Mouse (Mus musculus) urinary bladder, postnatal 14 days (tissue): Measurements from ENCODE around the gene Dand5.

Experiments used
- DNase-seq: peaks from one replicate; pipeline ENCODE4 v3.0.0; 2021; ENCODE audit warnings: low spot score

The Dand5 gene

DNA sequence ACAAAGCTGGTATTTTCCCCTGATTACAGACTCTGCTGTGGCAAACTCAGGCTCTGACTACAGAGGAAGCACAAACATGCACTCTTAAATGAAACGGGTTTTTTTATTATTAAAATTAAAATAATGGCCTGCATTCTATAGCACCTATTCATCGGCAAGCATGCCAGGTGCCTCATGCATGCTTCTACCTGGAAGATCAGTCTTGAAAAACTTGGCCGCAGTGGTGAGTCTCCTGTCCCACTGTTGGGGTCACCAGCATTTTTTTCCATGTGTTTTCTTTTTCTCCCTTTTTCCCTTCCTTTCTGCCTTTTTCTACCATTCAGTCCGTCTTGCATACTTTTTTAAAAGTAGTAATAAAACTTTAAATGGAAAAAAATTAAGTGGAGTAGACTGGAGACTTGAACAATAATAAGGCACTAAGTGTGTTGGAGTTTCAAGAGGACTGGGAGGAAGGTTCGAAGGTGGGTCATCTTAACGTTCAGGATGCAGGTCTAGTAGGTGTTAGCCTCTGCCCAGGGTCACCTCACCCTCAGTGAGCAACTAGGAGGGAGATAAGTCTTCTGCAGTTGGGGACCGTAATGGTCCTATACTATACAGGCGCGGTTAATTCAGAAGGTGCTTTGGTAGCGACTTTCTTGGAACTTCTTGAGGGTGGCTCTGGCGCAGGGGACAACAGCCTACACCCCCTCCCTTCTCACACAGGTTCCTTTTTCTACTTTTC, 39.3 kb downstream of the Dand5 start:
- DNase-seq, result no peak

DNA sequence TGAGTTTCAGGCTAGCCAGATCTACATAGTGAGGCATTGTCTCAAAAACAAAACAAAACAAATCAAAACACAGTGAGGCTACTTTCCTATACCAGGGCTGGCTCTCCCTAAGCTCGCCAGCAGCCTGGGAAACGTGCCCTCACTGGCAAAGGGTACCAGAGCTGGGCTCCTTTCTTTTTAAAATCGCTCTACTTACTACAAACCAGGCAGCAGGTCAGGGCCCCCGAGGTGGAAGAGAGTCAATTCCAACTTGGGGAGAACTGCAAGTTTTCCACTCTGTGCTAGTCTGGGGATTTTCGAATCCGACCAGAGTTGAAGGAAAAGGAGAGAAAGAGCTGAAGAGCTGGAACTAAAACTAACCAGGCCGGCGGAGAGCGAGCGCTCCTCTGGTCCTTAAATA, 39.9 kb downstream of the Dand5 start:
- DNase-seq, result no peak

DNA sequence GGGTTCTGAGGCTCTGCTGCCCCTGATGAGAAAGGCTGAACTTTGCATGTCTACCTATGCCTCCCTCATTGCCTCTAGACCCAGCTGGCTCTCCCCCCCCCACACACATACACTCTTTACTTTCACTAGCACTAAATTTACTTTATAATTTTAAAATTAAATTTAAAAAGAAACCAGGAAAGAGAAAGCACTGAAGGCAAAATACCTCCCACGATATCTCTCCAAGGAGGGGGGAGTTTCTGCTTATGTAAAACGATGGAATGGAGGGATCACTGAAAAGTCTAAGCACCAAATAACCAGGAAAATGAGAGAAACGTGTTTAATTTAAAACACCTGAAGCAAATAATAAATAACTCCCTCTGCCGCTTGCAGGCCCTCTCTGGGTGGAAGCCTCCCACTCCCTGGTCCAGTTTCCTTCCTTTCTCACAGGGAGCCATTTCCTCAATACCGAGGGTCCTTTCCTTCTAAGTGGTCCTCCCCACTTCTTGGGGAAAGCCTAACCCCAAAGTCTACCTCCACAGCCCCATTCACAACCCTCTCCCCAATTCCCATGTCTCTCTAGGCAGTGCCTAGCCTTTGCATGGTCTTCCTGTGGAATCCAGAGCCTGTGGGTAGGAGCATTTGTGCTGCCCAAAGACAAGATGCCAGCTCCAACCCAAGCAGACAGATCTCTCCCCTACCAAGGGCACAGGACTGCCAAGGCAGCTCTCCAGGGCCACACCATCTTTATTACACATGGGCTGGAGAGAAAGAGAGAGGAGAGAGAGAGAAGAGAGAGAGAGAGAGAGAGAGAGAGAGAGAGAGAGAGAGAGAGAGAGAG, 40.7 kb downstream of the Dand5 start:
- no peak for DNase-seq

DNA sequence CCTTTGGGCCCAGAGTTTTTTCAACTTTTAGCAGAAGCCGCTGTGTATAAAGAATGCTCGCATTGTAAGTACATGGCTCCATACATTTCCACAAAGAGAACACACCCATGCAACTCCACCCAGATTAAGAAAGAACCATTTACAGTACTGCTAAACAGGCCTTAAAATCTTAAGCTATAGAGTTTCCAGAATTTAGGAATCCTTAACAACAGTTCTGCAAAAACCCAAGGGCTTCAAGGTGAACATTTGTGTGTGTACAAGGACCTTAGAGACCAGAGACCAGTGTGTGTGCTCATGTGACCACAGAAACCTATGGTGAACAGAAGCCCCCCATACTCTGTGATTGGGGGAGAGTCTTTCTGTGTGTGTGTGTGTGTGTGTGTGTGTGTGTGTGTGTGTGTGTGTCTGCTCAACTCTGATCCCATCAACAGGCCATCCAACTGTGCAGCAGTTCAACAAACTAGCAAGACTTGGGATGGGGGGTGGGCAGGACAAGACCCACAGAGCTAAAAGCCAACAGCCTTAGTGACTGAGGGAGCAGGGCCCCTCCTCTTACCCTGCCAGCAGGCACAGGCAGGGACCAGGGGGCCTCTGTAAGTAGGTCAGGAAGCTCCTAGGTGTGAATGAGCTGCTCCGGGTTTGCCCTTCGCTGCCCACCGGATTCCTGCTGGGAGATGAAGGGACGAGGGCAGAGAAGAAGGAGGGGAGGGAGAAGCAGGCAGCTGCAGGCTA, 41.5 kb downstream of the Dand5 start:
- DNase-seq, result no peak

DNA sequence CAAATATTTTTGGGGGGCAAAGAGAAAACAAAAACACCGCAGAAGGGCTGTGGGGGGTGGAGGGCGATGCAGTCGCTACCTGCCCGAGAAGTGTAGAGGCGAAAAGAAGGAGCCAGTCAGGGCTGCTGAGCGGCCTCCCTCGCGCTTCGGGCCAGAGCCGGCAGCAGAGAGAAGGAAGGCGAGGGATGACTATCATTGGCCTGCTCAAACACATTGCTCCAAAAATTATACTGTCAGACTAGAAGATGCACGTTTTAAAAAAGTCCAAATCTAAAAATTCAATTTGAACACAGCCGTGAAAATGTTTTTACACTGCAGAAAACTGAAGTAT, 42.4 kb downstream of the Dand5 start:
- DNase-seq, result no peak

DNA sequence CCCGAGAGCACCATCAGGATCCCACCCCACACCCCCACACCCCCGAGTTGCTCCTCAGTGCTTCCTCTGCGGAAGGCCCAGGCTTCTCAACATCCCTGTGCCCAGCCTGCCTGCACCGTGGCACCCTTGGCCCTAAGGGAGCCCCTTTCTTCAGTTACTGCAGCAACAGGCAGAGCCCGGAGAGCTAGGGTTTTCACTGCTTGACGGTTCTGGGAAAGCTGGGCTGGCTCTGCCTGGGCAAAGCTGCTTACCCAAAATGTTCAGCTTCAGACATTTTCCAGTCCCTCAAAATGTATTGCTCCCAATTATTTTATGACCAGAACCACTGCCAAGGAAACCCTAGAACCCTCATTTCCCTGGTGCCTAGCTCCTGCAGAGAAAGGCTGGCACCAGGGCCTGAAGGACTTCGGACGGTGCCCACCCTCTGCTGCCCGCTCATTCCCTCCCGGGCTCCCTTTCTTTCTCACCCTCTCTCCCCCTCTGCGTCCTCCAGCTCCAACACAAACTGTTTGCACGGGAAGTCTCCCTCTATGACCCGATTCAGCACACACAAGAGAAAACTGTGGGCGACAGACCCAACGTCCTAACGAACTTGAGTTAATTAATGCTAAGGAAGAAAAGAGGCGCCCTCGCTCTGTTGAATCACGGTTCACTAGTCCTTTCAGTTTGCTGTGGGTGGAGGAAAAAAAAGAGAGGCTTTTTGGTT, 43.0 kb downstream of the Dand5 start:
- no peak for DNase-seq

DNA sequence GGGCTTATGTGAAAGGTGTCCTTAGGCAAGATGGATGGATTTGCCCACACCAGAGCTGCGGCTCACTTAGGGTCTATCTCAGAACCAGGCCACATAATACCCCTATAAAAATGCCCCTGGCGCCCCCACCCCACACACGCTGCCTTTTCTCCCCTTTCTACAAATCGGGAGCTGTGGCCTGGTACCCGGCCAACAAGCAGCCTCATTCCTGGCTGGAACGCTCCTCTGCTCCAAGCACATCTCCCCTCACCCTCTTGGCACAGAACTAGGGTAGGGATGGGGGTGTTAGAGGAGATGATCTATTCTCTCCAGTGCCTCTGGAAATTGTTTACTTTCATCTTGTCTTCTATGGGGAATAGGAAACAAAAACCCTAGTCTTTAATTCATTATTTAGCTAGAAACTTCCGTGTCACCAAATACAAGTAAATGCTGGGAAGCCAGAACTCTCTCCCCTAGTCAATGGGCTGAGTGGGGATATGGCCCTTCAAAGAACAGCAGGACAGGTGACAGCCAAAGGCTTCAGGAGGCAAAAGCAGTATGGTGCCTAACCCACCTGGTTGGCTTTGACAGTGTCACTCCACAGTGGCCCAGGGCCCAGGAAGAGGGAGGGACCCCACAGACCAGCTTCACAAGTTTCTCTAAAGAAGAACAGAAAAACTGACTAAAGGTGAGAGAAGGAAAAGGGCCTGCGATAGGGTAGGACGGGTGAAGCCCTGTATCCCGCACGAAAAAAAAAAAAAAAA, 43.8 kb downstream of the Dand5 start:
- no peak for DNase-seq

DNA sequence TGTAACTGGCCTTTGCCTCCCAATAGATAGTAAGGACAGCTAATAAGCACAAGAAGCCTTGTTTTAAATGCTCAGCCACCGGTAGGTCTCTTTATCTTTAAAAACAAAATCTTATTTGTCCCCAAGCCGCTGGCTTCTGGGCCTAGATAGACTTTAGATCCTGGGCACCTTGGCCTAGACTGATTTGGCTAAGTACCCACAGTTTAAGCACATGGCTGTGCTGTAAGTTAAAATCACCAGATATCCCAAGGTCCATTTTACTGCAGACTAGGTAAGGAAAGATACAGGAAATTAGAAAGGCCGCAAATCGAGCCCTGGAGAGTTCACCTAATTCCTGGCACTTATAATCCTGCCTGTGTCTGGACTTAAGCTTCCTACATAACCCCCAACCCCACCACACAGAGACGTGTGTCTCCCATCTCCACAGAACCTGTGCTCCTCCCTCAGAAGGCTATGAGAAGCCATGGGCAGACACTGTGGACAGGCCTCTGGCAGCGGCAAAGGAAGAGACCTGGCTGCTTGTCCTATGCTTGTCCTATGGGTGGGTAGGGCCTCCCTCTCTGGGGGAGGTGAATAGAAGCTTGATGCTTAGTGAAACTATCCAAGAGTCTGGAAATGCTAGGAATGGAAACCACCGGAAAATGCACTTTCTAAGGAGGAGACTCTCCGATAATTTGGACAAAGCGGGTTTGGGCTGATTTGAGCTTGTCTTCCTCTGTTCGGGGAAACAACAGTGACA, 44.6 kb downstream of the Dand5 start:
- no peak for DNase-seq

DNA sequence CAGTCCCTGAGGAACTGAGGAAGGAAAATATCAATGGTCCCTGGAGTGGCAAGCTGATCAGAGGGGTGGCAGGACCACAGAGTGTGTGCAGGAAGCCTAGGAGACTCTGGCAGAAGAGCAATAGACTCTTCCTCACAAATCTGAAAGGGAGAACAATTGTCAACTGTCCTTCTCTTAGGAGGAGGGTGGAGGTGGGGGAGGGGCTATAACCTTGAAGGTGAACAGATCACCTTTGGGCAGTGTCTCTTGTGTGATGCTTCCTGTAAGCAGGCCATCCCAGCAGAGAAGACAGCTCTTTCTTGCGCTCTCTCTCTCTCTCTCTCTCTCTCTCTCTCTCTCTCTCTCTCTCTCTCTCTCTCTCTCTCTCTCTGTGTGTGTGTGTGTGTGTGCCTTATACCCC, 46.1 kb downstream of the Dand5 start:
- no peak for DNase-seq

DNA sequence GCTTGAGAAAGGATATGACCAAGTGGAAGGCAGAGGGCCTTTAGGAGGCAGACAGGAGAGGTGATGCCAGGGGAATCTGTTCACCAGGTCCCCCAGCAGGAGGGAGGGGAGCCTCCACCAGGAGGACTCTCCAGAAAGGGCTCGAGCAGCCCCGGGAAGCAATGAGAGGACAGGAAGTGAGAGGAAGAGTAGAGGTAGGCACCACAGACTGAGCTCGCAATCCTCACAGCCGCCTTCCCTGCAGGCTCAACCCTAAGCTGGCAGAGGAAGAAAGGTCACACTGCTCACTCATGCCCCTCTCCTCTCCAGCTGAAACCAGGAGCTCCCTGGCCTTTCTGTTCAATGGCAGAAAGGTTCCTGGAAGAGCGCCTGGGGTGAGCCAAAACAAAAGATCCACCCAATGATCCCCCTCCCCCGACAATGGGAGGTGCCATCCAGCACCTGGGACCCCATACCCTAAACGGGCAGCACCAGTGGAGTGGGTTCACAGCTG, 47.0 kb downstream of the Dand5 start:
- DNase-seq, result no peak

DNA sequence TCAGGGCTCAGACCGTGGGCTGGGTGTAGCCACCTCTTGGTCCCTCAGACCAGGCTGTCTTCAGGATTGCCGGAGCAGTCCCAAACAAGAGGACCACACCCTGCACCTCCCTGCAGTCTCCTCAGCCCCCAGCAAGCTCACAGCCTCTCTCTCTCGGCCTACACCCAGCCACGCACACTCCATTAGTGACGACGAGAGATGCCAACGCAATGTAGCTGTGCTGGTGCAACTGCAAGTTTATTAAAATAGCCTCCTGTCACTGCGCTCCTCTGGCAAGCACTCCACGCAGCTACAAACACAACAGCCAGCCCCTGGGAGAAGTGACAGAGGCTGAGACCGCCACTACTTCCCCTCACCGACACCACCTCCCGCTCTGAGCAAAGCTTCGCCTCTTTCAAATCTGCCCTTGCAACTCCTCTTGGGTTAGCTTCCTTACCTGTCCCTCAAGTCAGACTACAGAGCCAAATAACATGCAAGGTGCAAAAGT, 47.5 kb downstream of the Dand5 start:
- no peak for DNase-seq

DNA sequence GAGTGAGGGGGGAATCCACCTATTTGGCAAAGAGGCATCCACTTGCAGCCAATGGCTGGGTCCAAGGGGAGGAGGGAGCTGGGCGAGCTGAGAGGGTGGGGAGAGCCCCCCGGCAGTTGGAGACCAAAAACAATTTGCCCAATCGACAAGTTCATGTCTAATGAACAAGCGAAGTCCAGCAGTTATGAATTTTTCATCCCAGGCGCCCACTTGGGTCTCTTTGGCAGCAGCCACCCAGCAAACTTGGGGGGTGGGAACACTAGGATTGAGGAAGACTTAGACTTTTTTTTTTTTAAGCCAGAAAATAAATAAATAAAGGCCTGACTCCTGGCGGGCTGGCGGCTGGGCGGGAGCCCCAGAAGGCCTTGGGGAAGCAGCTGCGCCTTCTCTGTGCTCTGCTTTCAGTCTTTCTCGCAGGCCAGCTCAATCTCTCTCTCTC, 48.1 kb downstream of the Dand5 start:
- peak; percentile 68 for DNase-seq

DNA sequence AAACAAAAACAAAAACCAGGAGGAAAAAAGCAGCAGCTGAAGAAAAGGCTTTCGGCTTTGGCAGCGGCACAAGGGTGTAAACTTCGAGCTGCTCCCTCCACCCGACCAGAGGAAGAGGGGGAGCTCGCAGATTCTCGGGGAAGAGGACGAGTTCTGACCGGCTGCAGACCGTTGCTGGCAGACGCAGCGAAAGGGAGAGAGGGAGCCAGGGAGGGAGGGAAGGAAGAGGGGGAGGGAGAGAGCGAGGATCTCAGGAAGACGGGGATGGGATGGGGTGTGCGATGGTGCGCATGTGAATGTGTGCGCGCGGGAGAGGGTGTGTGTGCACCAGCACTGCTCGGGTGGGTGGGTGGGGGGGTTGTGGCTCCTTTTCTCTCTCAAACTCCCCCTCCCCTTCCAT, 48.8 kb downstream of the Dand5 start:
- peak; percentile 88 for DNase-seq

DNA sequence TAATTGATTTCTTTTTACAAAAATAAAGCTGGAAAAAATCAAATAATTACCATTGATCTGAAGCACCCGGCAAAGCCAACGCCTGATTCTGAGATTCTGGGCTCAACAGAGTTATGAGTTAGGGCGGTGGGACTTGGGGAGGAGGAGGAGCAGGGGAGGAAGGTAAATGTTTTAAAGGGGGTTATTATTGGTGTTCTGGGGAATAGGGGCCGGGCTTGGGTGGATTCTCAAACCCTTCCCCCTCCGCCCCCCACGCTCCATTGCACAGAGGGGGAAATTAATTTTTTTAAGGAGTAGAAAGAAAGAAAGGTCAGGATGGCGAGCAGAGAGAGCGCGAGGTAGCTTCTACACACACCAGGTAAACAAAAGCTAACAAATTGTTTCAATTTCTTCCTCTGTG, 49.3 kb downstream of the Dand5 start:
- no peak for DNase-seq

DNA sequence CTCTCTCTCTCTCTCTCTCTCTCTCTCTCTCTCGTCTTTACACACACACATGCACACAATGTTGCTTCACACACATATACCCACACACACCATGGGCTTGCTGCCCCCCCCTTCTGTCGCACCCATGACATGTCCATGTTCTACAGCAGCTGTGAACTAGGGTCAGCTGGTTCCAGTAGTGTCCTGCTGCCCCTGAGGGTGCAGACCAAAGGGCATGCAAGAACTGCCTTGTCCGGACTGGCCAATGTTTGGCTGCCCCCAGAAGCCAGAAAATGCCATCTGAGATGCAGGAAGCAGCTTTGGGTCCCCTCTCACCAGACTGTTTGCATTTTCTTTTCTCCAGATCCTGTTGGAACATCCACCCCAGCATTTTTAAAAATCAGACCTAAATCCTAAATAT, 50.0 kb downstream of the Dand5 start:
- no peak for DNase-seq

DNA sequence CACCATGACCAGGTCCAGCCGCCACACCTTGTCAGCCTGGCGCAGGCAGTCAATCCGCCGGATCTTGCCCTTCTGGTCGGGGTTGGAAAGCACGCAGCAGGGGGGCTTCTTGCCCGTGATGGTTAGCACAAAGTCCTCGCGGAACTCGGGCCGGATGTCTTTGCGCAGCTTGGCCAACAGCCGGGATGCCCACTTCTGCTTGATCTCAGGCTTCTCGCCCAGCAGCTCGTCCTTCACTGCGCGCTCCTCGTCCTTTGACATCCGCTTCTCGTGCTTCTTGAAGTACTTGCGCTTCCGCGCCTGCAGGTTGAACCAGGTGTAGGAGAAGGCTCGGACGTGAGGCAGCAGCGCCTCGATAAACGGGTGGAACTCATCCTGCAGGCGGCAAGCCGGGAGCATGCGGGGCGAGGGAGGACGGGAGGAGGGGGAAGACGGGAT, 50.7 kb downstream of the Dand5 start:
- DNase-seq, result peak; percentile 53

DNA sequence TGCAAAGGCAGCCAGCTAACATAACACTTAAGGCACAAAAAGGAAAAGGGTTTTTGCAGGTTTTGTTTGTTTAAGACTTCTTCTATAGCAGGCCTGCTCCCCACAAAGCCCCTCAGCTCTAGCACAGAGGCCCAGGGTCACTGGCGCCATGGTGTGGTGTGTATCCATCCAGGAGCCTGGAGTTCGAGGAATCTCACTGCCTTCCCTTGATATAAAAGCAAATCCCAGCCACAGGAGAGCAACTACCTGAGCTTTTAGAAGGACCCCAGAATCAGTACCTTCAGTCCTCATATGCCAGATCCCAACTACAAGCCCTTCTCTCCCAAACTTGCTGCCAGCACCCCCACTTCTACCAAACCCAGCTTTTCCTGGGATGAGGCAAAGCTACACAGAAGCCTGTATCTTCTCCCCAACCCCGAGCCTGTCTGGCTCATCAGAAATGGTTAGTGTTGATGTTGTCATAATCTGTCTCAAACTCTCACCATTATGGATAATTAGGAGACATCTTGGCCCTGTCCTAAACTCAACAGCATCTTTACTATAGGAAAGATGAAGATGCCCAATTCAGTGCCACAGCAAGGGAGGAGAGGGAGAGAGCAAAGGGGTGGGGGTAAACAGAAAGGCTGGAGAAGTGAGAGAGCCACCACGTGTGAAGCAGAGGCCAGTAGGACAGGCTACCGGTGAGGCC, 51.5 kb downstream of the Dand5 start:
- DNase-seq, result no peak

DNA sequence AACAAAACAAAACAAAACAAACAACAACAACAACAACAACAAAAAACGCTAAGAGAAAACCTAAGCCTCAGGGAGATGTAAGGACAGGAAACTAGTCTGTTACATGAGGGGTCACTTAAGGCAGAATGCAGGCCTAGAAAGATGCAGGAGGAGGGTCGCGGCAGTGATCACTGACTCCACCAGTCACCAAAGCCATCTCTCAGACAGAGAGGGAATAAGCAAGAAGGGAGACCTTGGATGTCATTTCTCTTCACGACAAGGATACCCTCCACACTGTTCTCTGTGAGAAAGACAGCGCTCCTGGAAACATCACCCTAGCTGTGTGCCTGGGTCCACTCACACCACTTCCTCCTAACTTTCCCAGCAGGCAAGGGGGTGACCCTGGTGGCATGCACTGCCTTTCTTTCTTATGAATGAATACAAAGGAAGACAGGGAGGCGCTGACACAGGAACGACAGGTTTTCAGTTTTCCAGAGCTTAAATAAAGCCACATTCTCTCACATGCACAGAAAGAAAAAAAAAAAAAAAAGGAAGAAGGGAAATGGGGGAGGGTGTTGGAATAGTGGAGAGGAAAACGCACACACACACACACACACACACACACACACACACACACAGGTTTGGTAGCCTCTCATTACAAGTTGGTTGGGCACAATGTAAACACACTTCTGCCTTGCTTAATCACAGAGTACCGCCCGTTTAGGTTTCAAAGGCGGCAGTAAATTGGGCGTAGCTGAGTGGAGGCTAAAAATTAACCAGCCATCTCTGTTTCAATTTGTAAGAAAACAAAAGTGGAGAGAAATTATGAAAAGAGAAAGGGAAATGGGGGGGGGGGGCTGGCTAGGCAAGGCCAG, 52.3 kb downstream of the Dand5 start:
- no peak for DNase-seq

DNA sequence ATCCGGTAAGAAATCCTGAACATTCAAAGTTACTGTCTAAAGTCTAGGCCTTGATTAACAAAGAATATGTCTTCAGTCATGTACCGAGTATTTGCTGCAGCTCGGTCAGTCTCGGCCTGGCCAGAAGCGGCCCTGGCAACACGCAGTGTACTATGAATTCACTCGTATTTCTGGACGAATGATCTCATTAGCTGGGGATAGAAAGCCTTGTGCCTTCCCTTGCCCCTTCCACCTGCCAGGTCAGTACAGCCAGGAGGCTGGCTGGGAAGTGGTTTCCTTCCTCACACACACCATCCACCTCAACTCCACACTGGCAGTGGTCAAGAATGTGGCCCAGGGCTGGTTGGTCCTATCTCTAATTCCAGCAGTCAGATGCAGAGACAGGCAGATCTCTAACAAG, 53.3 kb downstream of the Dand5 start:
- no peak for DNase-seq
